Mouse (Mus musculus): ENCODE measurements around the gene Znhit1.

Znhit1 gene

Small RNA genes within 50 kb of the gene (microRNA-seq; reads per million reads assigned to microRNA genes)
- 19.4 to 24.2 reads per million in 2 experiments for gene Mir702
